Mouse (Mus musculus) liver, postnatal 0 days (tissue): ENCODE measurements around the gene Eif2ak3. TPM values are rescaled to one million over a fixed set of nuclear protein-coding genes. Genes with fewer than 3 reads are reported as not detected.
"Not testable (repeated sequence)": the region's sequence is repeated elsewhere in the genome, so short reads cannot be mapped to it uniquely, and the experiment has no call there.

ENCODE experiments used
- ATAC-seq: fragments of 200-750 bp; cut with Nextera tagmentation; 2 replicates; pipeline ENCODE4 v1.8.0; 2017; ENCODE audit warnings: mild to moderate bottlenecking, moderate library complexity
- DNase-seq: peaks from one replicate; pipeline ENCODE4 v3.0.0-alpha.2; 2016
- H3K27ac ChIP-seq: fragments of 300-500 bp; sonication (generic); 2 replicates; pipeline ENCODE4 v1.5.1; 2014; ENCODE audit warnings: antibody characterized with exemption, moderate library complexity, mild to moderate bottlenecking, low read depth
- H3K27me3 ChIP-seq: fragments of 300-500 bp; sonication (generic); 2 replicates; pipeline ENCODE4 v1.6.1; 2014; ENCODE audit warnings: low read length, control low read depth, mixed read lengths; ENCODE audit not compliant: insufficient read depth
- H3K36me3 ChIP-seq: fragments of 300-500 bp; sonication (generic); replicated peaks from 2 replicates; pipeline ENCODE4 v1.6.1; 2014; ENCODE audit warnings: mild to moderate bottlenecking, control low read depth, low read length, moderate library complexity, mixed read lengths; ENCODE audit not compliant: insufficient read depth
- H3K4me1 ChIP-seq: fragments of 300-500 bp; sonication (generic); 2 replicates; pipeline ENCODE4 v1.6.1; 2014; ENCODE audit warnings: antibody characterized with exemption, mild to moderate bottlenecking, control low read depth; ENCODE audit not compliant: insufficient read depth
- H3K4me2 ChIP-seq: fragments of 300-500 bp; sonication (generic); 2 replicates; pipeline ENCODE4 v1.6.1; 2014; ENCODE audit warnings: low read depth, mild to moderate bottlenecking, low read length, moderate library complexity, mixed read lengths
- H3K4me3 ChIP-seq: fragments of 300-500 bp; sonication (generic); 2 replicates; pipeline ENCODE4 v1.5.1; 2014; ENCODE audit warnings: low read depth, low read length
- H3K9ac ChIP-seq: fragments of 300-500 bp; sonication (generic); replicated peaks from 2 replicates; pipeline ENCODE4 v1.6.1; 2014; ENCODE audit warnings: mild to moderate bottlenecking, moderate library complexity
- H3K9me3 ChIP-seq: fragments of 300-500 bp; sonication (generic); 2 replicates; pipeline ENCODE4 v1.6.1; 2016; ENCODE audit warnings: mild to moderate bottlenecking, control low read depth, low read length, mixed read lengths
- CTCF ChIP-seq: sonication (generic); IDR thresholded peaks from 2 replicates; pipeline ENCODE4 v1.5.1; 2016; ENCODE audit warnings: antibody characterized with exemption, low read depth
- EP300 ChIP-seq: IDR thresholded peaks from 2 replicates; pipeline ENCODE4 v1.6.1; 2016; ENCODE audit warnings: antibody characterized with exemption, low read depth, mild to moderate bottlenecking
- WGBS: fragments of 180-500 bp; shearing (Covaris S2); extraction: QIAGEN DNeasy Blood & Tissue Kit; methylation state at CpG from one replicate; pipeline ENCODE4 v1.1.7; 2014; ENCODE audit not compliant: insufficient replicate concordance; 5-methylcytosine and 5-hydroxymethylcytosine counted together
- polyA plus RNA-seq: library from polyadenylated mRNA; unstranded; fragments of >200 nt; fragmentation: Nextera tagmentation; extraction: Ambion mirVana; gene quantifications from 2 replicates; pipeline ENCODE4 v1.2.1, GENCODE M21; 2015

Eif2ak3 gene
- polyA plus RNA-seq, 1 experiment from 2014 or later = 4.4 TPM

GRCm38 (mm10) chr6:70814629-70814950 is 29.7 kb upstream of the Eif2ak3 start:
- Histone ChIP-seq H3K9ac (peak overlapping the region; percentile 31; the same call in 1 of the 2 replicates), H3K4me1 (peaks cover 11% of the 10 kb centered on the region; the same call in 1 of the 2 replicates), H3K4me2 (peak overlapping the region; percentile 47), H3K27me3 (no peaks in the 10 kb centered on the region), H3K36me3 (no peaks in the 10 kb centered on the region), H3K4me3 (no peak overlapping the region), H3K27ac (peak overlapping the region; percentile 87), H3K9me3 (no peaks in the 10 kb centered on the region)
- DNase-seq = peak; percentile 37
- WGBS = 70% methylated on average over 4 of the region's 4 CpGs
- peak; percentile 82 for ATAC-seq
- TF ChIP-seq CTCF = no peak
- TF ChIP-seq EP300 = no peak

- DNase-seq (no peak), ATAC-seq (no peak)
- Histone ChIP-seq H3K4me2 (no peak overlapping the region), H3K4me3 (no peak overlapping the region), H3K36me3 (no peaks in the 10 kb centered on the region), H3K27me3 (no peaks in the 10 kb centered on the region), H3K4me1 (peaks cover 11% of the 10 kb centered on the region; the same call in 1 of the 2 replicates), H3K27ac (no peak overlapping the region), H3K9me3 (no peaks in the 10 kb centered on the region), H3K9ac (no peak overlapping the region)
- 78% methylated on average over 8 of the region's 8 CpGs for WGBS
- no peak for TF ChIP-seq CTCF
- no peak for TF ChIP-seq EP300
Measured at GRCm38 (mm10) chr6:70815471-70815870, 28.8 kb upstream of the Eif2ak3 start.

- no peaks in the 10 kb centered on the region for H3K9me3 ChIP-seq
- no peak overlapping the region for H3K4me3 ChIP-seq
- no peak overlapping the region for H3K27ac ChIP-seq
- TF ChIP-seq CTCF = no peak
- TF ChIP-seq EP300 = no peak
- WGBS = 63% methylated on average over 2 of the region's 2 CpGs
- H3K27me3 ChIP-seq = no peaks in the 10 kb centered on the region
- ATAC-seq (no peak), DNase-seq (no peak)
- H3K4me2 ChIP-seq = no peak overlapping the region
- peaks cover 7% of the 10 kb centered on the region; the same call in 1 of the 2 replicates for H3K4me1 ChIP-seq
- H3K36me3 ChIP-seq = no peaks in the 10 kb centered on the region
- H3K9ac ChIP-seq = no peak overlapping the region
Measured at GRCm38 (mm10) chr6:70821566-70821965, 22.7 kb upstream of the Eif2ak3 start.

GRCm38 (mm10) chr6:70822386-70822910 is 21.9 kb upstream of the Eif2ak3 start:
- 43% methylated on average over 5 of the region's 5 CpGs for WGBS
- Histone ChIP-seq H3K4me3 (no peak overlapping the region), H3K36me3 (no peaks in the 10 kb centered on the region), H3K9ac (no peak overlapping the region), H3K9me3 (no peaks in the 10 kb centered on the region), H3K27me3 (no peaks in the 10 kb centered on the region), H3K4me2 (no peak overlapping the region), H3K27ac (no peak overlapping the region), H3K4me1 (peaks cover 7% of the 10 kb centered on the region; the same call in 1 of the 2 replicates)
- no peak for DNase-seq
- TF ChIP-seq EP300 = no peak
- TF ChIP-seq CTCF = no peak
- ATAC-seq = no peak

GRCm38 (mm10) chr6:70823277-70823676 is 21.0 kb upstream of the Eif2ak3 start:
- not testable (repeated sequence) for DNase-seq, H3K9me3 ChIP-seq, H3K36me3 ChIP-seq, H3K27me3 ChIP-seq, H3K27ac ChIP-seq, H3K4me3 ChIP-seq, ATAC-seq, H3K9ac ChIP-seq, H3K4me2 ChIP-seq, H3K4me1 ChIP-seq
- WGBS = 80% methylated on average over 4 of the region's 4 CpGs

- Histone ChIP-seq H3K36me3 (no peaks in the 10 kb centered on the region), H3K4me1 (peaks cover 7% of the 10 kb centered on the region; the same call in 1 of the 2 replicates), H3K27me3 (no peaks in the 10 kb centered on the region), H3K9ac (peak overlapping the region; percentile 51), H3K27ac (peak overlapping the region; percentile 45), H3K4me3 (peak overlapping the region; percentile 33), H3K9me3 (no peaks in the 10 kb centered on the region), H3K4me2 (peak overlapping the region; percentile 71)
- WGBS = 10% methylated on average over 23 of the region's 23 CpGs
- no peak for TF ChIP-seq EP300
- TF ChIP-seq CTCF = no peak
- peak; percentile 98 for ATAC-seq
- peak; percentile 77 for DNase-seq
Measured at GRCm38 (mm10) chr6:70824085-70824986, 20.0 kb upstream of the Eif2ak3 start.
